Mouse (Mus musculus) layer of hippocampus, postnatal 25 days (tissue): ENCODE data around the gene Bpifb9a. TPM values are rescaled to one million over a fixed set of nuclear protein-coding genes. Genes with fewer than 3 reads are reported as not detected.
"Not testable (repeated sequence)": the region's sequence is repeated elsewhere in the genome, so short reads cannot be mapped to it uniquely, and the experiment has no call there.

Experiments used
- DNase-seq, 2 experiments: peaks; one replicate each; pipeline ENCODE4 v3.0.0; 2022; ENCODE audit warnings: mixed read lengths in 2 of 2, low spot score in 1 of 2; ENCODE audit errors: extremely low spot score in 1 of 2
- total RNA-seq, 2 experiments: library from RNA; stranded (reverse); gene quantifications; 2 replicates each; pipeline ENCODE4 v1.2.3; 2021

The Bpifb9a gene
- total RNA-seq, result not detected

GRCm38 (mm10) chr2:154257554-154257953 is at the start of gene Bpifb9a:
Gene Bpifb9a, plus strand, starts transcription at chr2:154257854.
- not testable (repeated sequence) for DNase-seq

GRCm38 (mm10) chr2:154209112-154209511 is 48.5 kb upstream of the Bpifb9a start:
- DNase-seq, result no peak

DNA sequence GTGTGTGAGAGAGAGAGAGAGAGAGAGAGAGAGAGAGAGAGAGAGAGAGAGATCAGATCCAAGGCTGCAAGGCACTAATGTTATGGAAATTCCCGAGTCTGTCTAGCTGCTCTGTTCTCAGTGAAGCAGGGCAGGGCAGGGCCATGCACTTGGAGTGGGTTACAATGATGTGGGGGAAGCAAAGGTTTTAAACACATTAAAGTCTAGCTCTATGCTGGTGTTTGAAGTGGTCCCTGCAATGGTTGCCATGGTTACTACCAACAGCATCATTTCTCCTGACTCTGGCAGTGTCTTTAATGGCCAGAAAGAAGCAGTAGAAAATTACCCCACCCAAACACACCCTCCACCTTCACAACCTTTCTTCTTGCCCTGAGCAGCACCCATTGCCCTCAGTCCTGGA is 46.5 kb upstream of the Bpifb9a start:
- DNase-seq, result no peak

- peak in 1 of 2 experiments; percentile 21 for DNase-seq
These were observed 45.8 kb upstream of the Bpifb9a start for GRCm38 (mm10) chr2:154211881-154212280.

GRCm38 (mm10) chr2:154215191-154215590 is 42.5 kb upstream of the Bpifb9a start:
- peak; percentile 57 to 88 for DNase-seq

- DNase-seq, result no peak
These were observed 37.7 kb upstream of the Bpifb9a start for GRCm38 (mm10) chr2:154219950-154220349.

DNA sequence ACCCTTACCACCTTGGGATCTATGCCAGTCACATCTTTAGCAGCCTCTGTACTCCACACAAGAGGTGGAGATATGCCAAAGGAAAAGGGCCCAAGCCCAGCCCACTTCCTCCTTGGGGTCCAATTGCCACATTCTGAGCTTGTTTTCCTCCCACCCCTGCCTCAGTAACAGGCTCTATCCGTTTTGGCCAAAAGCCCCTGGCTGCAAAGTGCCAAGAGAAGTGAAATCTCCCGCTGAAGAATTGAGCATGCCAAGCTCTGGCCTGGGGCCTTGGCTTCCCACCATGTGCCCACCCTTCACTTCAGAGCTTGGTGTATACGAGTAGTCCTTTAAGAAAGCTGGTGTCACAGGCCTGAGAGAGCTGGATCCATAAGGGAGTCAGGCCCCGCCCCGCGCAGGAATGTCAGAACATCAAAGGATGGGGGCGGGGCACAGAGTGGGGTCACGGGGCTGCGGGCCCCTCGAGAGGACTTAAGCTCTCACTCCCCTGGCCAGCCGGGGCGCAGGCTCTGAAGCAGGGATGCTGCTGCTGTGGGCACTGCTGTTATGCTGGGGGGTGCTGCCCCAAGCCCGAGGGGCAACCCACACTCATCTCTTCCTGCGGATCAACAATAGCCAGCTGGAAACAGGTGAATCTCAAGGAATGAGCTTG is 34.3 kb upstream of the Bpifb9a start, which contains the start of gene Bpifb5:
Gene Bpifb5, plus strand, starts transcription at position 478 of the 652 bp plus-strand sequence.
- DNase-seq, result no peak

DNA sequence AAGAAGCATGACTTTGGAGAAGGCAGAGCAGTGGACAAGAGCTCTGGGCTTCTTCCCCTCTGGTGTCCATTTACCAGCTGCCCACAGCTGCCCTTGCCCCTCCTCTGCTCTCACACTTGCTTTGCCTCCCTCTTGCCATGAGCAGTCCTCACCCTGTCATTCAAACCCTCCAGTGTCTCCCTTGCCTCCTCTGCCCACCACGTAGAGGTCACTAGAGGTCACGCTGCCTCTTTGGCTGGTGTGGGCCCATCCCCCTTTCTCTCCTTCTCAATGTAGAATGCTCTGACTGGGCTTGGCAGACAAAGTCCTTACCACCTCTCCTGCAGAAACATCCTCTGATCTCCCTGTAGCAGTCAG is 33.8 kb upstream of the Bpifb9a start:
- DNase-seq, result no peak

DNA sequence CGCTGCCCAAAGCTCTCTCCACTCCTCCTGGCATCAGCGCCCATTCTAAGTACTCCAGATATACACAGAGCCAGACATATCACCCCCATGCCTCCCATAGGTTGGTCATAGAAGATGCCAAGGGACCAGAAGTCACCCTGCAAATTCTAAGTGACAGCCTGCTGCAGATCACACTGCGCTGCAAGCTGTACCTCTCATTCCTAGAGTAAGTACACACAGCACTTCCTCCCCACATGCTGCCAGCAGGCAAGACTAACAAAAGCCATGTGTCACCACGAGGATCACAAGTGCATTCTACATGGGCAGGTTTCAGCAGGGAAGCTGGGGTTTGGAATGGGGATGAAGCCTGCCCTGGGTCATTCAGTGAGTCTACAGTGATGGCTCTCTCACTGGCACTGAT is 30.7 kb upstream of the Bpifb9a start:
- DNase-seq, result no peak

GRCm38 (mm10) chr2:154227830-154228229 is 29.8 kb upstream of the Bpifb9a start:
- DNase-seq, result no peak

DNA sequence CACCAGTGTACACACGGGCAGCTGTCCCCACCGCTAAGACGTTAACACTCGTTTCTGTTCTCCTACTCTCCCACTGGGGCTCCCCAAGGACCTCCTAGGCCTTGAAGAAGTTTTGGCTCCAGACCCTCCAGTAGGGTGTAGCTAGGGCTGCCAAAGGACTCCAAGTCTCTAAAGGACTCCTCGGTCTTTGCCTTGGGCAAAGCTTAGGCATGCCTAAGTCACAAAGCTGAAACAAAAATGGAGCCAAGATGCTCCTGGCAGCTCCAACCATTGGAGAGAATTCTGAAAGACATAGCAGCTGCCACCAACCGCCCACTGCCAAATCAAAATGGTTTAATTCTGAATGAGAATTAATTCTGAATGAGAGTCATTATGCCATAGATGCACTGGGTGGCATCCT is 24.2 kb upstream of the Bpifb9a start:
- DNase-seq, result peak in 1 of 2 experiments; percentile 24

DNA sequence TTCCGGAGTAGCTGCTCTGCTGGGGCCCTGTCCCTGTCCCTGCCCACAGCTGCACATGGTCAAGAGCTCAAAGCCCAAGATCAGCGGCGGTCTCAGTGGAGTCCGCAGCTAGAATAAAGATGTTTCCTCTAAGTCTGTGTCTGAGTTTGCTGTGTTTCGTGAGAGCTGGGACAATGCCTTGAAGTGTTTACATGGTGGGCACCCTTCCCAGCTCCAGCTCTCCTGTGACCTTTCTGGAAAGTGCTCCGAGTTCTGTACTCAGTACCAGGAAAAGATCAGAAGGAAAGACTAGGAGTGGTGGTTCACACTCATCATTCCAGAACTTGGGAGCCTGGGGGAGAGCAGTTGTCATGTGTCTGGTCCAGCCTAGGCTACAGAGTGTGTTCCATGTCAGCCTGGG is 16.9 kb upstream of the Bpifb9a start:
- no peak for DNase-seq

GRCm38 (mm10) chr2:154242726-154243125 is 14.9 kb upstream of the Bpifb9a start:
- not testable (repeated sequence) for DNase-seq

- DNase-seq, result peak in 1 of 2 experiments; percentile 29
These were observed 14.2 kb upstream of the Bpifb9a start for GRCm38 (mm10) chr2:154243356-154244036.

DNA sequence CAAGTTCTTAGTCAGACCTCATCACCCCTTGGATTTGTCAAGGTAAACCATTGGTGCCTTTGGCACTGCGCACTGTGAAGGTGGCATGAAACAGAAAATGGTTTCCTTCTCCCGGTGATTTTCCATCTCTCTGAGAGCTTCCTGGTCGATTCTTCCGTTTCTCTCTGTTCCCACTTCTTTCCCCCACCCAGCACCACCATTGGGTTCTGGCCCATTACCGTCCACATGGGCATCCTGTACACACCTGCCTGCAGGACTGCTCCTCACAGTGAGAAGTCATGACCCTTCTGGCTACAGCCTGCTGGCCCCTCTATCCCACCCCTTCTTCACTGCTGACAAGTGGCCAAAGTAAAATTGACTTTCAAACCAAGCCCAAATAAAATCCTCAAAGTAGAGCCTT is 12.3 kb upstream of the Bpifb9a start:
- DNase-seq, result no peak

GRCm38 (mm10) chr2:154255254-154255653 is 2.4 kb upstream of the Bpifb9a start:
- not testable (repeated sequence) for DNase-seq

DNA sequence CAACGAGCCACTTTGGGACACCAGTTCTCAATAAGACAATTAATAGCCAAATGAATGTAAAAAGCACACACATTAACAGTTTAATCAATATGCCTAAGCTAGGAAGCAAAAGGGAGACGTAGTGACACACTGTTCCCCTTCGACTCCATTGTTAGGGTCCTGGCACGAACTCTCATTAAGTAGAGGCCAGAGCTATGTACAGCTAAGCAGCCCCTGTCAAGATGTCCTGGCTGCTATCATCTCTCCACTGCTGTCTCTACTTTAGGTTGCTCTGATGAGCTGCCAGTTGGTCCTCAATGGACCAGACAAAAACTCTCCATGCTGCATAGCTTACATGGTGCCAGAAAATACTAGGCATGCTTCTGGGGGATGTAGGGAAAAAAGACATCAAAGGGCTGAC is 1.9 kb upstream of the Bpifb9a start:
- DNase-seq, result no peak

- DNase-seq, result not testable (repeated sequence)
These were observed 6.7 kb downstream of the Bpifb9a start for GRCm38 (mm10) chr2:154264397-154264796.

- not testable (repeated sequence) for DNase-seq
These were observed 34.2 kb downstream of the Bpifb9a start for GRCm38 (mm10) chr2:154291866-154292265.

DNA sequence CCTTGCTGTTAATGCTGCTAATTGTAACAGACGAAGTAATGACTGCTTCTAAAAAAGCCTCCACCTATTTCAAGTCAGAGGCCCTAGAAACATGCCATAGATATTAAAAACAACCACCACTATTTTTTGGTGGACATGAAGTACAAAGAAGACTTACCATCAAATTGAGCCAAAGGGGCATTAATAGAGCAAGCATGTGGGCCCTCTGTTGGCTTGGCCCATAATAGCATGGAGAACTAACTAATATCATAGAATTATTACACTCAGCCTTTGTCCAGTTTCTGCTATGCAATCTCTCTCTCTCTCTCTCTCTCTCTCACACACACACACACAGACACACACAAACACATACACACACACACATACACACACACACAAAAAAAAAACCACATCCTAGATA is 35.2 kb downstream of the Bpifb9a start:
- no peak for DNase-seq

DNA sequence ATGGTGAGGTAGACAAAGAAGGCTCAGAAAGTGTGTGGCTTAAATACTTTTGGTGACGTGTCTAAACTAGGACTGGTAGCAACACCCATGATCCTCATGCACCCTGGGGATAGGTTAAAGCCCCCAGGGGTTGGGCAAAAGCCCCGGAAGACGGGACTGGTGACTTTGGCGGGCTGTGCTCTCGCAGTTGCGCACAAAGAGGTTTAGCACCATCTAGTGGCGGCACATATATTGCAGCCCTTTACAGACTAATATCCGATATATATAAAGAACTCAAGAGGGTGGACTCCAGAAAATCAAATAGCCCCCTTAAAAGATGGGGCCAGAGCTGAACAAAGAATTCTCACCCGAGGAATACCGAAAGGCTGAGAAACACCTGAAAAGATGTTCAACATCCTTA is 37.1 kb downstream of the Bpifb9a start:
- DNase-seq, result peak in 1 of 2 experiments; percentile 67

- peak; percentile 40 to 79 for DNase-seq
These were observed 42.8 kb downstream of the Bpifb9a start for GRCm38 (mm10) chr2:154300496-154300895.
